Mouse (Mus musculus): ENCODE results near the gene Fxyd3.
A peak's percentile ranks its signal among the peaks of the same experiment; 100 is the strongest.

Fxyd3 gene

DNA sequence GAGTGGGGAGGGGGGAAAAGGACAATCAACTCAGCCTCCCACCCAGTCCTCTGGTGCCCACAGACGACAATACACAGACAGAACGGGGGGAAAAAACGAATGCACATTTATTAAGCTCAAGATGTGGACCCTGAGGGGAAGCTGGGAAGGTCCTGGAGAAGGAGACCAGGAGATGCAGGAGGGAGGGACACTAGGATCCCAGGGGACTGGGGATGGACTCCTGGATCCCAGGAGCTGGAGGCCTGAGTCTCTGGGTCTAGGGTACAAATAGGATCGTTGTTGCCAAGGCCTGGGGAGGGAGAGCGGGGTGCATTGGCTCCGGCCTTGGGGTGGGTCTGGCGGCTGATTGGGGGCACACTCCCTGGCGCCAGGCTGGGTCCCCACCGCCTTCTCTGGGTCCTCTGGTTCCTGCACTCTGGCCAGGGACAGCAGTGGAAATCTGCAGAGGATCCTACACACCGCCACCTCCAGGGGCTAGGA, 34.0 kb downstream of the Fxyd3 start, which contains the start of gene Fxyd5:
Fxyd5 (minus strand) TSS at position 51 of the 480 bp plus-strand sequence.
- DNase-seq: no peak

- DNase-seq: peak; percentile 79
These were observed 34.7 kb downstream of the Fxyd3 start for GRCm38 (mm10) chr7:31041662-31042315.

- no peak for DNase-seq
These were observed 35.5 kb downstream of the Fxyd3 start for GRCm38 (mm10) chr7:31041023-31041407.

- DNase-seq: no peak
These were observed 36.1 kb downstream of the Fxyd3 start for GRCm38 (mm10) chr7:31040281-31041022.

- no peak for DNase-seq
These were observed 37.5 kb downstream of the Fxyd3 start for GRCm38 (mm10) chr7:31039011-31039410.

DNA sequence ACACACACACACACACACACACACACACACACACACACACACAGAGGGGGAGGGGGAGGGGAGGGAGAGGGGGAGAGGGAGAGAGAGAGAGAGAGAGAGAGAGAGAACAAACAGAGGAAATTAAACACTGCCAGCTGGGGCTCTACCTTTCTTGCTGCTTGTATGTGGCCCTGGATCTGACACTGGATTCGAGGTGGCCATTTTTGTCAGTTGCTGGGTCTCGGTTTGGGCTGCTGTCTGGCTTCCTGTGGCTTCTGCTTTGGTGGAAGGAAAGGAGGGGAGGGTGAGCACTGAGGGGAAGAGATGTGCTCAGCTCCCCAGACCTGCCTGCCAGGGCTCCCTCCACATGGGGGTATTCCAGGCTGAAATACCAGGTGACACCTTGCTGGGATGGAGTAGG, 38.8 kb downstream of the Fxyd3 start:
- DNase-seq: no peak

DNA sequence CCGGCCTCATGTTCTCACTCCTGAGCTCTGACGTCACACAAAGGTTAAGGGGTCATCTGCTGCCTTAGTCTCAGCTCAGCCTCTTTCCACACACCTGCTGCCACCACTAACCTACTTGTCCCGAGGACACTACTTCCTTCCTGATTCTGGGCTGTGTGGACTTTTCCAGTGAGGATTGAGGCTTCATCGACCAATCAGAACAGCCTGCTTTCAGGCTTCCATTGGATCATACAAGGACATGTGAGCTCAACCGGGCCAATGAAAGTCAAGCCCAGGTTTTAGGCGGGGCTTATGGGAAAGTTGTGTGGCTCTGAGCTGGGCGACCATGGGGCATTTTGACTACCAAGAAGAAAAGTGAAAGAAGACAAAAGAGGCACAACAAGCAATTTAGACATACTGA, 39.6 kb downstream of the Fxyd3 start:
- no peak for DNase-seq

DNA sequence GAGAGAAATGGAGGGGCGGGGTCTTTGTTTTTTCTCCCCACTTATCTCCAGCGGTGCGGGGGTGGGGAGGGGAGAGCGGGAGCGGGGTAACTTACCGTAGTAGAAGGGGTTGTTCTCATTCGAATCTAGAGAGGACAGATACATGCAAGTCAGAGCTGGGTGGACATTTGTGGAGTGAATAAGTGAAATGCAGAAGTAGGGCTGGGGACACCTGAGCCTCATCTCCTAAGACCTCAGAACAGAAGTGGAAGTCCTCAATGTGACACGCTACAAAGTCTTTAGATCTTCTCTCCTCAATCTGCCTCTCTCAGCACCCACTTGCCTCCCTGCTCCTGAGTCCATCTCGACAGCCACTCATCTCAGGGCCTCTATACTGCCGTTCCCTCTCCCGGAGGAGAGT, 41.2 kb downstream of the Fxyd3 start:
- no peak for DNase-seq

GRCm38 (mm10) chr7:31034789-31035188, 41.7 kb downstream of the Fxyd3 start:
- DNase-seq: peak; percentile 36

- no peak for DNase-seq
These were observed 42.9 kb downstream of the Fxyd3 start for GRCm38 (mm10) chr7:31033409-31034165.

DNA sequence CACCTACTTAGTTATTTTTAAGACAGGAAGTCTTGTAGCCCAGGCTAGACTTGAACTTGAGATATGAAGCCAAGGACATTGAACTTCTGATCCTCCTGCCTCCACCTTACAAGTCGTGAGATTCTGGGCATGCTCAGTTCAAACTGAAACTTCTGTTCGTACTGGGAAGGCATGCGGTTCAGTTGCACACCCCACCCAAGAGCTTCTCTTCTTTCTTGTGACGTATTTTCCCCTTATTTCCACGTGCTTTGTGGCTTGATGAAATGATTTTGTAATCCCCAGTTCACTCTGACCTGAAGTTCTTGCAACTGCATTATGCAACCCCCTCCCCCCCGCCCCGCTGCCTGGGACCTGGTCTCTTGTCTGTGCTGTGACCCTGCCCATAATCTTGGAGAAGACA, 44.8 kb downstream of the Fxyd3 start:
- no peak for DNase-seq

GRCm38 (mm10) chr7:31030717-31031116, 45.8 kb downstream of the Fxyd3 start:
- DNase-seq: no peak

DNA sequence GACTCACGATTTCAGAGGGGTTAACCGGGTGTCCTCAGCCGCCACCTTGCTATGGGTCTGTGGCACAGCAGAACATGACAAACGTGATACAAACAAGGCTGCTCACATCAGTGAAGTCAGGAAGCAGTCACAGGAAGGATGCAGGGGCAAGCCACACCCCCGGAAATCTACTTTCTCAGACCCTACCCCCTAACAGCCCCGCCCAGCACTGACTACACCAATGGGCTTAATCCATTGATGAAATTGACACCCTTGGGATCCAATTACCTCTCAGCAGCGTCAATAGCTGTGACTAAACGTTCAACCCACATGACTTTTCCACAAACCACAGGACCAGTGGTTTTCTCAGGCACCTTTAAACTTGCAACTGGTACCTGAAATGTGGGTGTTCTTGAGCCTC, 47.9 kb downstream of the Fxyd3 start:
- no peak for DNase-seq

Measured in lung, postnatal 10 days (tissue).